Mouse (Mus musculus) thymus, postnatal 0 days (tissue): ENCODE data around the gene Camta1. TPM values are rescaled to one million over a fixed set of nuclear protein-coding genes. Genes with fewer than 3 reads are reported as not detected.

Source experiments
- DNase-seq: peaks from one replicate; pipeline ENCODE4 v3.0.0-alpha.2; 2015; ENCODE audit warnings: low spot score
- polyA plus RNA-seq: library from polyadenylated mRNA; unstranded; fragments of >200 nt; fragmentation: Nextera tagmentation; extraction: Ambion mirVana; gene quantifications from 2 replicates; pipeline ENCODE4 v1.2.1, GENCODE M21; 2015

The Camta1 gene
- 104 and 122 TPM in 2 replicates for polyA plus RNA-seq

- DNase-seq: peak; percentile 100
Measured at GRCm38 (mm10) chr4:151861806-151862739, at the start of gene Camta1. Gene Camta1 (minus strand): TSS chr4:151861876.

- no peak for DNase-seq
Measured at GRCm38 (mm10) chr4:151908809-151909208, 47.1 kb upstream of the Camta1 start.

GRCm38 (mm10) chr4:151907577-151908343, 46.1 kb upstream of the Camta1 start:
- DNase-seq: no peak

GRCm38 (mm10) chr4:151905621-151906020, 43.9 kb upstream of the Camta1 start:
- DNase-seq: no peak

- DNase-seq: no peak
Measured at GRCm38 (mm10) chr4:151904098-151904497, 42.4 kb upstream of the Camta1 start.

- DNase-seq: no peak
Measured at GRCm38 (mm10) chr4:151902689-151903241, 41.1 kb upstream of the Camta1 start.

- no peak for DNase-seq
Measured at GRCm38 (mm10) chr4:151902046-151902688, 40.5 kb upstream of the Camta1 start.

GRCm38 (mm10) chr4:151901422-151901821, 39.7 kb upstream of the Camta1 start:
- DNase-seq: no peak

- DNase-seq: no peak
Measured at GRCm38 (mm10) chr4:151900735-151901134, 39.1 kb upstream of the Camta1 start.

GRCm38 (mm10) chr4:151899707-151900384, 38.2 kb upstream of the Camta1 start:
- peak; percentile 13 for DNase-seq

- no peak for DNase-seq
Measured at GRCm38 (mm10) chr4:151898600-151899245, 37.0 kb upstream of the Camta1 start.

GRCm38 (mm10) chr4:151897069-151897617, 35.5 kb upstream of the Camta1 start:
- DNase-seq: no peak

- DNase-seq: no peak
Measured at GRCm38 (mm10) chr4:151895624-151896023, 33.9 kb upstream of the Camta1 start.

GRCm38 (mm10) chr4:151894926-151895325, 33.2 kb upstream of the Camta1 start:
- DNase-seq: no peak

GRCm38 (mm10) chr4:151893241-151893640, 31.6 kb upstream of the Camta1 start:
- DNase-seq: no peak

GRCm38 (mm10) chr4:151881590-151881989, 19.9 kb upstream of the Camta1 start:
- no peak for DNase-seq

GRCm38 (mm10) chr4:151880044-151880690, 18.5 kb upstream of the Camta1 start:
- no peak for DNase-seq

GRCm38 (mm10) chr4:151876400-151876799, 14.7 kb upstream of the Camta1 start:
- DNase-seq: no peak

GRCm38 (mm10) chr4:151863511-151863910, 1.8 kb upstream of the Camta1 start:
- no peak for DNase-seq
